Mouse (Mus musculus) erythroblast, embryonic 14.5 days (primary cell): ENCODE measurements around the gene Prdm16.

ENCODE experiments used
- GATA1 ChIP-seq: IDR thresholded peaks from 2 replicates; pipeline ENCODE4 v1.6.1; 2012; ENCODE audit warnings: low read length, inconsistent platforms, mixed read lengths
- TAL1 ChIP-seq: IDR thresholded peaks from 3 replicates; pipeline ENCODE4 v1.6.1; 2012; ENCODE audit warnings: low read length, inconsistent platforms, mixed read lengths

DNA sequence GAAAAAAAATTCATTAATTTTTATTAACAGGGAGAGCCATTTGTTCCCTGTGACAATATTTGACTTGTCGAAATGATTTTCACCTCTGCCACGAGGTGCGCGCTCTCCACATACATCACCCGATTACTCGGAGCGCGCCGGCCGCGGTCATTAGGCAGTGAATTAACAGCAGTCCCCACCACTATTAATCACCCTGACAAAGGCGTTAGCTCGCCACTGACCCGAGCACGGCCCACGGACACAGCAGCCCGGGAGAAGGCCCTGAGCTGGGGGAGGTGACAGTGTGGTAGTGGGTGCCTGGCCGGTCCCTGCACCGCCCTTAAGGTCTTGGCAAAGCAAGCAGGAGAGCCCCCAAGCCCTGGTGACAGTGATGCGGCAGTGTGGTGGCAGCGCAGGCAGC is 92.8 kb downstream of the Prdm16 start:
- no peak for TF ChIP-seq GATA1
- no peak for TF ChIP-seq TAL1
